Comparison of ENCODE assay signal across 9 mouse cellular contexts in the genomic region with DNA sequence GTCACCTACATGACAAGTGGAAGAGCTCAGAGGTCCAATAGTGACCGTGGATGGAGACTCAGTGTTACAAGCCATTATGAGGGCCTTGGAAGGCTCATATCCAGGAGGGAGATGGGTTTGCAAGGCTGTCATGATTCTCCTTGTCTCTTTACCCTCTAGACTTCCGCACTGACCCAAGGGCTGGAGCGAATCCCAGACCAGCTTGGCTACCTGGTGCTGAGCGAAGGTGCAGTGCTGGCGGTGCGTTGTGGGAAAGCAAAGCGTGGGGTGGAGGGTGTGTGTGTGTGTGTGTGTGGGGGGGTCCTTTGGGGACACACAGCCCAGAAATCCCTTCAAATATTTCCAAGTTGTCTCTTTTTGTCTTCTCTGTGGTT. TPM values are rescaled to one million over a fixed set of nuclear protein-coding genes. Genes with fewer than 3 reads are reported as not detected.
DNase-seq lines count a peak whose midpoint lies in the region; ATAC-seq lines count a peak whose summit lies in the region.
"Had no signal": no experiment of that assay in that cellular context is flagged by ENCODE, and none has a peak within 500 bp of the region (broad histone marks: within the 10 kb centered on the region; RNA-seq: fewer than 3 reads in every experiment).

No protein-coding gene starts in this region.

- peak overlapping the region; percentile 82 for H3K27ac ChIP-seq in kidney, embryonic 16.5 days (ENCODE audit: low read length)
- H3K27ac ChIP-seq in brown adipose tissue, adult 24 weeks (replicated peaks; ENCODE audit: low read depth, low read length), result peak overlapping the region; percentile 13; the same call in 1 of the 2 replicates
- H3K27ac ChIP-seq in hindbrain, embryonic 12.5 days, result peak overlapping the region; percentile 79
- H3K27ac ChIP-seq in midbrain, embryonic 13.5 days, result peak overlapping the region; percentile 85

- H3K36me3 ChIP-seq in kidney, embryonic 16.5 days (ENCODE audit: insufficient read depth, low read length), result peaks cover 25% of the 10 kb centered on the region
- H3K36me3 ChIP-seq in hindbrain, embryonic 12.5 days, result peaks cover 31% of the 10 kb centered on the region
- H3K36me3 ChIP-seq in midbrain, embryonic 13.5 days, result peaks cover 38% of the 10 kb centered on the region

- peak overlapping the region; percentile 77 for H3K9ac ChIP-seq in kidney, embryonic 16.5 days (replicated peaks; ENCODE audit: low read length)
- peak overlapping the region; percentile 75 for H3K9ac ChIP-seq in hindbrain, embryonic 12.5 days
- peak overlapping the region; percentile 73 for H3K9ac ChIP-seq in midbrain, embryonic 13.5 days (replicated peaks)

- ATAC-seq in kidney, embryonic 16.5 days (ENCODE audit: low FRiP score, low TSS enrichment), result peak; percentile 24
- ATAC-seq in hindbrain, embryonic 12.5 days (ENCODE audit: low FRiP score), result no peak; the same call in 1 of the 2 replicates
- ATAC-seq in midbrain, embryonic 13.5 days, result no peak; the same call in 1 of the 2 replicates
- no peak for ATAC-seq in monocyte, adult 5-6 weeks (replicated peaks; ENCODE audit: insufficient number of reproducible peaks, low FRiP score, low TSS enrichment, poor library complexity, severe bottlenecking)

- peak overlapping the region; percentile 76 for H3K4me2 ChIP-seq in kidney, embryonic 16.5 days (replicated peaks; ENCODE audit: low read depth, low read length)
- peak overlapping the region; percentile 79 for H3K4me2 ChIP-seq in hindbrain, embryonic 12.5 days (replicated peaks)
- H3K4me2 ChIP-seq in midbrain, embryonic 13.5 days (replicated peaks), result peak overlapping the region; percentile 82

- DNase-seq in kidney, adult 11 months, result no peak
- DNase-seq in cerebellum, postnatal 4 days (ENCODE audit: low spot score in 2 of 2), result no peak
- DNase-seq in gastrocnemius, postnatal 4 days (ENCODE audit: low spot score in 2 of 2), result no peak

- H3K27me3 ChIP-seq in kidney, embryonic 16.5 days (ENCODE audit: insufficient read depth, low read length), result no peaks in the 10 kb centered on the region
- H3K27me3 ChIP-seq in hindbrain, embryonic 12.5 days, result no peaks in the 10 kb centered on the region
- no peaks in the 10 kb centered on the region for H3K27me3 ChIP-seq in midbrain, embryonic 13.5 days

- WGBS in kidney, embryonic 16.5 days, result 12% methylated on average over 7 of the region's 7 CpGs
- WGBS in hindbrain, embryonic 12.5 days, result 20% methylated on average over 7 of the region's 7 CpGs
- WGBS in midbrain, embryonic 13.5 days, result 20% methylated on average over 7 of the region's 7 CpGs

- H3K4me3 ChIP-seq in kidney, embryonic 16.5 days (ENCODE audit: low read length), result peak overlapping the region; percentile 74
- peak overlapping the region; percentile 83 for H3K4me3 ChIP-seq in brown adipose tissue, adult 24 weeks (ENCODE audit: insufficient read depth, low read depth, low read length)
- H3K4me3 ChIP-seq in hindbrain, embryonic 12.5 days, result peak overlapping the region; percentile 67
- peak overlapping the region; percentile 65 for H3K4me3 ChIP-seq in midbrain, embryonic 13.5 days (replicated peaks)

- H3K4me1 ChIP-seq in kidney, embryonic 16.5 days (ENCODE audit: insufficient read depth, low read length), result peaks cover 11% of the 10 kb centered on the region
- peaks cover 3% of the 10 kb centered on the region; the same call in 1 of the 2 replicates for H3K4me1 ChIP-seq in brown adipose tissue, adult 24 weeks (ENCODE audit: control insufficient read depth, insufficient read depth, insufficient read length, low read length)
- peaks cover 14% of the 10 kb centered on the region for H3K4me1 ChIP-seq in hindbrain, embryonic 12.5 days
- peaks cover 16% of the 10 kb centered on the region for H3K4me1 ChIP-seq in midbrain, embryonic 13.5 days (replicated peaks)

- 0 out of 2 replicates have a peak, but pooled peaks cover 4% of the 10 kb centered on the region for H3K9me3 ChIP-seq in kidney, embryonic 16.5 days (ENCODE audit: low read length)
- H3K9me3 ChIP-seq in hindbrain, embryonic 12.5 days (replicated peaks), result no peaks in the 10 kb centered on the region
- H3K9me3 ChIP-seq in midbrain, embryonic 13.5 days, result no peaks in the 10 kb centered on the region

RNA-seq across cellular contexts. Expression of gene Lamtor4, which starts 0.8 kb away (rescaled TPM):
- polyA plus RNA-seq in kidney, embryonic 16.5 days (2015; fragmentation: Nextera tagmentation; extraction: Ambion mirVana), result 61.2 and 70.0 TPM in 2 replicates
- 102 and 115 TPM in 2 replicates for polyA plus RNA-seq in brown adipose tissue, adult 24 weeks (2012; ENCODE audit: insufficient read depth, insufficient read length, missing spikeins)
- 54.0 and 60.7 TPM in 2 replicates for polyA plus RNA-seq in hindbrain, embryonic 12.5 days (2016; fragmentation: Nextera tagmentation; extraction: Ambion mirVana)
- 81.2 and 81.9 TPM in 2 replicates for polyA plus RNA-seq in midbrain, embryonic 13.5 days (2015; fragmentation: Nextera tagmentation; extraction: Ambion mirVana)
- 40.8 to 59.6 TPM (median 40.9 TPM) in 3 replicates for total RNA-seq in monocyte, adult 5-6 weeks (2017)
- total RNA-seq in gastrocnemius, postnatal 4 days (2021), result 10 to 100 TPM; 52.9 to 54.9 TPM

RNA-seq across cellular contexts. Expression of gene BC037034, which starts 7.8 kb away (rescaled TPM):
- 5.0 and 6.6 TPM in 2 replicates for polyA plus RNA-seq in kidney, embryonic 16.5 days (2015; fragmentation: Nextera tagmentation; extraction: Ambion mirVana)
- 5.1 and 7.1 TPM in 2 replicates for polyA plus RNA-seq in brown adipose tissue, adult 24 weeks (2012; ENCODE audit: insufficient read depth, insufficient read length, missing spikeins)
- polyA plus RNA-seq in hindbrain, embryonic 12.5 days (2016; fragmentation: Nextera tagmentation; extraction: Ambion mirVana), result 18.9 and 20.4 TPM in 2 replicates
- polyA plus RNA-seq in midbrain, embryonic 13.5 days (2015; fragmentation: Nextera tagmentation; extraction: Ambion mirVana), result 12.2 and 15.8 TPM in 2 replicates
- total RNA-seq in monocyte, adult 5-6 weeks (2017), result 18.5 to 45.5 TPM (median 18.5 TPM) in 3 replicates
- 1 to 10 TPM; 8.0 to 9.5 TPM for total RNA-seq in gastrocnemius, postnatal 4 days (2021)

RNA-seq across cellular contexts. Expression of gene Gal3st4, which starts 16.6 kb away (rescaled TPM):
- polyA plus RNA-seq in kidney, embryonic 16.5 days (2015; fragmentation: Nextera tagmentation; extraction: Ambion mirVana), result 2.3 and 2.7 TPM in 2 replicates
- polyA plus RNA-seq in brown adipose tissue, adult 24 weeks (2012; ENCODE audit: insufficient read depth, insufficient read length, missing spikeins), result not detected in 2 replicates
- polyA plus RNA-seq in hindbrain, embryonic 12.5 days (2016; fragmentation: Nextera tagmentation; extraction: Ambion mirVana), result 3.6 and 4.4 TPM in 2 replicates
- polyA plus RNA-seq in midbrain, embryonic 13.5 days (2015; fragmentation: Nextera tagmentation; extraction: Ambion mirVana), result 2.5 and 3.0 TPM in 2 replicates
- total RNA-seq in monocyte, adult 5-6 weeks (2017), result not detected in 3 replicates
- under 1 TPM; 0.36 to 0.69 TPM for total RNA-seq in gastrocnemius, postnatal 4 days (2021)

RNA-seq across cellular contexts. Expression of gene Gm43720, which starts 23.7 kb away (rescaled TPM):
- 0.15 and 0.28 TPM in 2 replicates for polyA plus RNA-seq in kidney, embryonic 16.5 days (2015; fragmentation: Nextera tagmentation; extraction: Ambion mirVana)
- not detected in 2 replicates for polyA plus RNA-seq in brown adipose tissue, adult 24 weeks (2012; ENCODE audit: insufficient read depth, insufficient read length, missing spikeins)
- polyA plus RNA-seq in hindbrain, embryonic 12.5 days (2016; fragmentation: Nextera tagmentation; extraction: Ambion mirVana), result 0.12 and 0.23 TPM in 2 replicates
- polyA plus RNA-seq in midbrain, embryonic 13.5 days (2015; fragmentation: Nextera tagmentation; extraction: Ambion mirVana), result 0.10 and 0.19 TPM in 2 replicates
- total RNA-seq in monocyte, adult 5-6 weeks (2017), result not detected in 3 replicates
- total RNA-seq in gastrocnemius, postnatal 4 days (2021), result not detected
- total RNA-seq: layer of hippocampus, adult 8-10 months had no signal

RNA-seq across cellular contexts. Expression of gene Gpc2, which starts 23.7 kb away (rescaled TPM):
- 31.2 and 32.8 TPM in 2 replicates for polyA plus RNA-seq in kidney, embryonic 16.5 days (2015; fragmentation: Nextera tagmentation; extraction: Ambion mirVana)
- not detected in 2 replicates for polyA plus RNA-seq in brown adipose tissue, adult 24 weeks (2012; ENCODE audit: insufficient read depth, insufficient read length, missing spikeins)
- 164 and 168 TPM in 2 replicates for polyA plus RNA-seq in hindbrain, embryonic 12.5 days (2016; fragmentation: Nextera tagmentation; extraction: Ambion mirVana)
- polyA plus RNA-seq in midbrain, embryonic 13.5 days (2015; fragmentation: Nextera tagmentation; extraction: Ambion mirVana), result 236 and 248 TPM in 2 replicates
- 0.53 to 0.87 TPM (median 0.67 TPM) in 3 replicates for total RNA-seq in monocyte, adult 5-6 weeks (2017)
- total RNA-seq in gastrocnemius, postnatal 4 days (2021), result 1 to 10 TPM; 1.7 to 3.0 TPM

Comparison
In these comparisons a context has a peak if more than half of its experiments do, and no peak if none do; other contexts are left out.
1. H3K27ac ChIP-seq: peak in every context shown above with its lines; median percentile 85 in midbrain, embryonic 13.5 days; 82 in kidney, embryonic 16.5 days; 79 in hindbrain, embryonic 12.5 days; 13 in brown adipose tissue, adult 24 weeks.